Comparison of ENCODE assay signal across 19 mouse cellular contexts in the genomic region with DNA sequence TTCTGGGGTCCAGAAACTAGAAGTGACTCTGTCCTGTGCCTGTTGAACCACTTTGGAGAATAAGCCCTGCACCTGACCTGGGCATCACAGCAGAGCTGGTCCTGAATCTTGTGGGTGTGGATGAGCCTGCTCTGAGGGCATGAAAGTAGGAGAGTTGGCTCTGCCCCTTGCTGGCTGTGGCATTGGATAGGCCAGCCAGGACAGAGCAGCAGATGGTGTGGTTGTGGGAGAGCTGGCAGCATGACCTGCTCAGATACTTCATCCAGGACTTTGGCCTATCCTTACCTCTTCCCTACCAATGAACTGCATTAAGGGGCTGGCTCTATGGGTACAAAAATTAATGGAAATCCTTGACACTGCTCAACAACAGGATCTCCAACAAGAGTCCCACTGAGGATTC. TPM values are rescaled to one million over a fixed set of nuclear protein-coding genes. Genes with fewer than 3 reads are reported as not detected.
DNase-seq lines count a peak whose midpoint lies in the region; ATAC-seq lines count a peak whose summit lies in the region.
"Had no signal": no experiment of that assay in that cellular context is flagged by ENCODE, and none has a peak within 500 bp of the region (broad histone marks: within the 10 kb centered on the region; RNA-seq: fewer than 3 reads in every experiment).

No protein-coding gene starts in this region.

- no peak for ATAC-seq in megakaryocyte progenitor cell, adult 5-6 weeks (replicated peaks; ENCODE audit: poor library complexity)
- ATAC-seq: CD4-positive, CD25-positive, alpha-beta regulatory T cell, adult 4 months; forebrain, embryonic 13.5 days; intestine, embryonic 15.5 days had no signal

- peak; percentile 97 for DNase-seq in brain, adult 2 months (ENCODE audit: low read depth, low spot score)
- peak; percentile 78 for DNase-seq in cerebellum, adult 11 months
- DNase-seq in cerebellum, adult 8-10 months = peak; percentile 77
- DNase-seq in cerebellum, postnatal 14 days = peak; percentile 73 to 84
- DNase-seq in lung, adult 18-20 months = no peak
- no peak for DNase-seq in kidney, adult 11 months
- no peak for DNase-seq in spleen, postnatal 10 days (ENCODE audit: low spot score in 2 of 2)
- DNase-seq: adrenal gland, adult 8-10 months; adrenal gland, postnatal 36 days; gastrocnemius, adult 2 months; gastrocnemius, postnatal 25 days; heart, postnatal 10 days; heart, postnatal 4 days; kidney, adult 2 months had no signal

RNA-seq across cellular contexts. Expression of a gene that starts 3.4 kb away (rescaled TPM):
- not detected in 2 replicates for total RNA-seq in megakaryocyte progenitor cell, adult 5-6 weeks (2015)
- total RNA-seq in megakaryocyte progenitor cell, adult 5-6 weeks (2017) = not detected in 2 replicates
- total RNA-seq: adrenal gland, adult 8-10 months; adrenal gland, postnatal 36 days; granulocyte monocyte progenitor cell, adult 5-6 weeks; heart, postnatal 10 days; heart, postnatal 4 days had no signal

RNA-seq across cellular contexts. Expression of a gene that starts 38.3 kb away (rescaled TPM):
- total RNA-seq in megakaryocyte progenitor cell, adult 5-6 weeks (2015) = 0.54 TPM in 1 of 2 replicates, not detected in the other
- total RNA-seq in megakaryocyte progenitor cell, adult 5-6 weeks (2017) = not detected in 2 replicates
- total RNA-seq: granulocyte monocyte progenitor cell, adult 5-6 weeks had no signal

RNA-seq across cellular contexts. Expression of a gene that starts 40.6 kb away (rescaled TPM):
- not detected in 2 replicates for total RNA-seq in megakaryocyte progenitor cell, adult 5-6 weeks (2015)
- not detected in 2 replicates for total RNA-seq in megakaryocyte progenitor cell, adult 5-6 weeks (2017)
- total RNA-seq: granulocyte monocyte progenitor cell, adult 5-6 weeks had no signal

Comparison
In these comparisons a context has a peak if more than half of its experiments do, and no peak if none do; other contexts are left out.
1. DNase-seq: peak in brain, adult 2 months (single experiment), cerebellum, adult 11 months (single experiment), cerebellum, adult 8-10 months (single experiment) and cerebellum, postnatal 14 days (2 of 2); none in lung, adult 18-20 months (0 of 2), kidney, adult 11 months (single experiment) and spleen, postnatal 10 days (0 of 2).